Mouse (Mus musculus) hindbrain, embryonic 14.5 days (tissue): Measurements from ENCODE around the gene Ube2s. TPM values are rescaled to one million over a fixed set of nuclear protein-coding genes. Genes with fewer than 3 reads are reported as not detected.
A peak's percentile ranks its signal among the peaks of the same experiment; 100 is the strongest.

ENCODE experiments used
- ATAC-seq: fragments of 200-750 bp; cut with Nextera tagmentation; 2 replicates; pipeline ENCODE4 v1.8.0; 2017; ENCODE audit warnings: moderate number of reproducible peaks, mild to moderate bottlenecking, moderate TSS enrichment, moderate library complexity; ENCODE audit not compliant: low FRiP score
- DNase-seq: peaks from one replicate; pipeline ENCODE4 v3.0.0-alpha.2; 2015; ENCODE audit warnings: low spot score
- H3K27ac ChIP-seq: fragments of 300-500 bp; sonication (generic); 2 replicates; pipeline ENCODE4 v1.5.1; 2014; ENCODE audit warnings: mild to moderate bottlenecking, moderate library complexity
- H3K27me3 ChIP-seq: fragments of 300-500 bp; sonication (generic); 2 replicates; pipeline ENCODE4 v1.6.1; 2014; ENCODE audit warnings: mild to moderate bottlenecking, low read length, mixed read lengths; ENCODE audit not compliant: control insufficient read depth, insufficient read depth
- H3K36me3 ChIP-seq: fragments of 300-500 bp; sonication (generic); replicated peaks from 2 replicates; pipeline ENCODE4 v1.6.1; 2014; ENCODE audit not compliant: control insufficient read depth, insufficient read depth
- H3K4me1 ChIP-seq: fragments of 300-500 bp; sonication (generic); replicated peaks from 2 replicates; pipeline ENCODE4 v1.6.1; 2014; ENCODE audit warnings: antibody characterized with exemption, low read length, mixed read lengths; ENCODE audit not compliant: control insufficient read depth, insufficient read depth
- H3K4me2 ChIP-seq: fragments of 300-500 bp; sonication (generic); replicated peaks from 2 replicates; pipeline ENCODE4 v1.6.1; 2014; ENCODE audit warnings: mild to moderate bottlenecking, moderate library complexity
- H3K4me3 ChIP-seq: fragments of 300-500 bp; sonication (generic); replicated peaks from 2 replicates; pipeline ENCODE4 v1.5.1; 2014; ENCODE audit warnings: mild to moderate bottlenecking, low read length
- H3K9ac ChIP-seq: fragments of 300-500 bp; sonication (generic); 2 replicates; pipeline ENCODE4 v1.6.1; 2014
- H3K9me3 ChIP-seq: fragments of 300-500 bp; sonication (generic); 2 replicates; pipeline ENCODE4 v1.6.1; 2016; ENCODE audit warnings: low read length; ENCODE audit not compliant: control insufficient read depth
- WGBS: fragments of 180-500 bp; shearing (Covaris S2); extraction: QIAGEN DNeasy Blood & Tissue Kit; methylation state at CpG from one replicate; pipeline ENCODE4 v1.1.7; 2014; 5-methylcytosine and 5-hydroxymethylcytosine counted together
- polyA plus RNA-seq: library from polyadenylated mRNA; unstranded; fragments of >200 nt; fragmentation: Nextera tagmentation; extraction: Ambion mirVana; gene quantifications from 2 replicates; pipeline ENCODE4 v1.2.1, GENCODE M21; 2014

Gene Ube2s
- polyA plus RNA-seq, 1 experiment from 2014 or later = 285 TPM

DNA sequence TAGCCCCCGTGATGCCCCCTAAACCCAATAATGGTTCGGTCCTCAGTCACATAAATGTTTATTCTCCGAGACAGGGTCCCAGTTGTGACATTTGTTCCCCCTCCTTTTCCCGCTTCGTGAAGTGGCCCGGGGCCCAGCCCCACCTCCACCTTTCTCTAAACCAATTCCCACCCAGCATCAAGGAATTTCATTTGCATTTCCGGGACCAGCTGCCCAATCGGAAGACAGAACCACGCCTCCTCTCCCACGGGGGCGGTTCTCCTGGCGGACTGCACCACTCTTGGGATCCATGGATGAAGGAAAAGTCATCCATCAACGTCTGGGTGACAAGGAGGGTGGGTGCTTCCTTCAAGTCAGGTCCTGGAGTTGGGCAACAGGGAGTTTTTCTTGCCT, 32.5 kb upstream of the Ube2s start:
- peak overlapping the region; percentile 80 for H3K27ac ChIP-seq
- no peaks in the 10 kb centered on the region for H3K27me3 ChIP-seq
- under 1% methylated on average over 13 of the region's 13 CpGs for WGBS
- H3K9me3 ChIP-seq = no peaks in the 10 kb centered on the region
- DNase-seq (peak; percentile 89), ATAC-seq (peak; percentile 86)
- peak overlapping the region; percentile 64 for H3K4me3 ChIP-seq
- H3K4me1 ChIP-seq = peaks cover 18% of the 10 kb centered on the region
- no peaks in the 10 kb centered on the region for H3K36me3 ChIP-seq
- H3K4me2 ChIP-seq = peak overlapping the region; percentile 65
- peak overlapping the region; percentile 64 for H3K9ac ChIP-seq

DNA sequence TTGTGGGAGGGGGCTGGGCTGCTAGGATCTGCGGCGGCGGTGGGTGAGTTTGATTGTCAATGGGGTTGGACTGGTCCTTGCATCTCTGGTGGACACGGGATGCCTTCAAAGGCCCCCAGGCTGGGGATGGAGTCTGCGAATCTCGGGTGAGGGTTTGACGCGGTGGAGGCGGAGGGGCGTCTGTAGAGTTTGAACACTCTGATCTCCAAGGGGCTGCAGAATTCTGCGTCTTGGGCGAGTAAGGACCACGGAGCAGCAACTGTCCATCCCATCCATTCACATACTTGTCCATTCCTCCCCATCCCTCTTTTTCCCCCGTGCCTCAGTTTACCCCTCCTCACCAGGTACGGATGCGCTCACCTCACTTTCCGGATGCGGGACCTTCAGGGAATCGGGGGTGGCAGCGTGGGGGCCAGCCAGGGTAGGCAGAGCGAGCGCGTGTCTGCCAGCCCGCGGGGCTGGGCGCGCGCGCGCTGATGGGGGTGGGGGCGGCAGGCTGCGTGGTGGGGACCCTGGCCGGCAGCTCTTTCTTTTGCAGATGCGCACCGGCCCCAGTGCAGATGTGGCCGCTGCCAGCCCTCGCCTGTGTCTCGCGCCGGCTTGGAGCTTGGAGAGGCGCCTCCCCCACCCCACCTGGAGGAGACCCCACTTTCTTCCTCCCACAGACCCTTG, 32.0 kb upstream of the Ube2s start, which contains the start of gene Shisa7:
Gene Shisa7 (minus strand): TSS at position 452 of the 672 bp plus-strand sequence.
- Histone ChIP-seq H3K4me2 (peak within 1 kb of the TSS; percentile 65), H3K27me3 (no peaks in the 10 kb centered on the region), H3K9me3 (no peaks in the 10 kb centered on the region), H3K4me3 (peak within 1 kb of the TSS; percentile 64), H3K9ac (peak within 1 kb of the TSS; percentile 64), H3K36me3 (no peaks in the 10 kb centered on the region), H3K27ac (peak within 1 kb of the TSS; percentile 80), H3K4me1 (peaks cover 18% of the 10 kb centered on the region)
- under 1% methylated on average over 41 of the region's 41 CpGs for WGBS
- no peak for DNase-seq
- peak; percentile 78 for ATAC-seq

DNA sequence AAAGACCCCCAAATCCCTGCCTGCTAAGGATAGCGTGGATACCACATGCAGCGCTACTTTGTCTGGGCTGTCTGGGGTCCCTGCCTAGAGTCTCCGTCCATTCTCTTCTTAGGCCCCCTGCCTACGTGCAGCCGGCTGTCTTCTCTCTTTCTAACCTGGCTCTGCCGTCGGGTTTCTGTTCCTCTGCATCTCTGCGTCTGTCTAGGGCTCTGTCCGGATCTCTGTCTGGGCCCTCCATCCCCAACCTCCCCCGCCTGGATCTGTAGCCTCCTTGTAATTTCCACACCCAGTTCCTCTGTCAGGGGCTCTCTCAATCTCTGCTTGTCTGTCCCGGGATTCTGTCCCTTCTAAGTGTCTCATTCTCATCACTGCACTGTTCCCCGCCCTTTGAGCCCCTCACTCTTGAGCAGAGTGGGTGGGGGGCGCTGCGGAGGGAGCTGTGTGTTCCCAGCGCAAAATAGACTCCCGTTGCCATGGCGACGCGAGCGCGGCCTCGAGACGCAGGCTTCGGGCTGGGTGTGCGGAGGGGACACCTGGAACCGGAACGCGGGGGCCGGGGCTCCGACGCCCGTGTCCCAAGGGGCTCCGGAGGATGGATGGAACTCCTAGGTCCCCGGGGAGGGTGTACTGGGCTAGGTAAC, 31.3 kb upstream of the Ube2s start:
- Histone ChIP-seq H3K9ac (peak overlapping the region; percentile 64), H3K4me1 (peaks cover 18% of the 10 kb centered on the region), H3K27me3 (no peaks in the 10 kb centered on the region), H3K4me2 (peak overlapping the region; percentile 65), H3K9me3 (no peaks in the 10 kb centered on the region), H3K4me3 (peak overlapping the region; percentile 64), H3K36me3 (no peaks in the 10 kb centered on the region), H3K27ac (peak overlapping the region; percentile 80)
- ATAC-seq = peak; percentile 53
- peak; percentile 78 for DNase-seq
- 1% methylated on average over 34 of the region's 34 CpGs for WGBS

DNA sequence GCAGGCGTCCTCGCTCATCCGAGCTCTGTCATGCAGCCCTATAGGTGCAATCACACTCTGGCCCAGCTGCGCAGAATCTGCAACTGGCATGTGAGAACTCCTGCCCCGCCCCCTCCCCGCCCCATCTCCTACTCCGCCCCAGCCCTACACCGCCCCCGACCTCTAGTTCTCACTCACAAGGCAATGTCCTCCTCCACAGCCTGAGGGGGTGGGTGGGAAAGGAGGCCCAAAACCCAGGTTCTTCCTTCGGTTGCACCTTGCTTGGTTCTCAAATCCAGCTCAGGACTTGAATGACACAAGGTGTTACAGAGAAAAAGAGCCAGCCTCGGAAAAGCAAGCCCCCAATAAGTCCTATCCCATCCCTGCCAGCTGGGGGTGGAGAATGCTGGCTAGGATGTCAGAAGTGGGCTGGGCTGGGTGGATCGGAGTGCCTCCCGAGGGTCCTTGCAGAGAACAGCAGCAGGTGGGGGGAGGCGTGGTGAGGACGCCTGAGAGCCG, 30.3 kb upstream of the Ube2s start:
- DNase-seq = no peak
- no peaks in the 10 kb centered on the region for H3K27me3 ChIP-seq
- H3K36me3 ChIP-seq = no peaks in the 10 kb centered on the region
- H3K4me1 ChIP-seq = peaks cover 20% of the 10 kb centered on the region
- H3K9me3 ChIP-seq = no peaks in the 10 kb centered on the region
- H3K4me2 ChIP-seq = peak overlapping the region; percentile 65
- peak overlapping the region; percentile 80 for H3K27ac ChIP-seq
- ATAC-seq = peak; percentile 72
- peak overlapping the region; percentile 64 for H3K9ac ChIP-seq
- H3K4me3 ChIP-seq = peak overlapping the region; percentile 64
- under 1% methylated on average over 16 of the region's 16 CpGs for WGBS

DNA sequence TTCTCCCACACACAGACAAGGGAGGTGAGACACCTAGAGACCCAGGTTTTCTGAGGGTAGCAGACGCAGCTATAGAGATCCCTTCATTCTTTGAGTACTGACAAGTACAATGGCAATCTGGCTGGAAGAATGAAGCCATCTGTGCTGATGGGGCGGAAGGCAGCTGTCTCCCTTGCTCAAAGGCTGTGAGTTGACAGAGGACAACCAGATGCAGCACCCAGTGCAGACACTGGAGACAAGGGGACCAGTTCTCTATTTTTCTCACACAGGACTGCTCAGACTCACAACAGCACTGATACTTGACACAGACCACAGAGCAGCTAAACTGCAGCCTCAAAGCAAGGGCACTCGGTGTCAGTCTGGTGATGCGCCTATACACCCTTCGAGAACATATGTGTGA, 29.7 kb upstream of the Ube2s start:
- Histone ChIP-seq H3K4me1 (peaks cover 20% of the 10 kb centered on the region), H3K9me3 (no peaks in the 10 kb centered on the region), H3K27ac (peak overlapping the region; percentile 80), H3K4me3 (peak overlapping the region; percentile 64), H3K4me2 (peak overlapping the region; percentile 65), H3K27me3 (no peaks in the 10 kb centered on the region), H3K36me3 (no peaks in the 10 kb centered on the region), H3K9ac (peak overlapping the region; percentile 64)
- 45% methylated on average over 5 of the region's 5 CpGs for WGBS
- DNase-seq (no peak), ATAC-seq (0 out of 2 replicates have a peak, but pooled peaks have one; percentile 0)

DNA sequence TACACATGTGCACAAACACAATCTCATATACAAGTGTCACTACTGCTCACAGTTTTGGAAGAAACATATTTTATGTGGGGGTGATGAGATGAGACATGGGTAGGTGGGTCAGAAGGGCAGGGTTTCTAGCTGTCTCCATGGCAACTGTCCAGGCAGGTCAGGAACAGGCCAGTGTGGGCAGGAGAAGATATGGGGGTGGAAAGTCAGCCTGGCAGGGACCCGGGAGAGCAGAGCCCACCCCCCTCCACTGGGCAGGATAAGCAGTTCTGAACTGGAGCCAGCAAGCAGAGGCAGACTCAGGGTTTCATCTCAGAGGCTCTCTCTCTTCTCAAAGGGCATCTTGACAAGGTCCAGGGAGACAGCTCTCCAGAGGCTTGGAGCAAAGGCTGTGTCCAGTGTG, 25.2 kb upstream of the Ube2s start:
- peak overlapping the region; percentile 57; the same call in 1 of the 2 replicates for H3K4me3 ChIP-seq
- H3K27ac ChIP-seq = no peak overlapping the region
- H3K27me3 ChIP-seq = peaks cover 6% of the 10 kb centered on the region
- DNase-seq = no peak
- ATAC-seq = no peak
- H3K4me1 ChIP-seq = peaks cover 15% of the 10 kb centered on the region
- H3K4me2 ChIP-seq = no peak overlapping the region; the same call in 1 of the 2 replicates
- H3K9ac ChIP-seq = no peak overlapping the region
- 14% methylated on average over 1 of the region's 1 CpGs for WGBS
- 0 out of 2 replicates have a peak, but pooled peaks cover 8% of the 10 kb centered on the region for H3K36me3 ChIP-seq
- H3K9me3 ChIP-seq = no peaks in the 10 kb centered on the region

DNA sequence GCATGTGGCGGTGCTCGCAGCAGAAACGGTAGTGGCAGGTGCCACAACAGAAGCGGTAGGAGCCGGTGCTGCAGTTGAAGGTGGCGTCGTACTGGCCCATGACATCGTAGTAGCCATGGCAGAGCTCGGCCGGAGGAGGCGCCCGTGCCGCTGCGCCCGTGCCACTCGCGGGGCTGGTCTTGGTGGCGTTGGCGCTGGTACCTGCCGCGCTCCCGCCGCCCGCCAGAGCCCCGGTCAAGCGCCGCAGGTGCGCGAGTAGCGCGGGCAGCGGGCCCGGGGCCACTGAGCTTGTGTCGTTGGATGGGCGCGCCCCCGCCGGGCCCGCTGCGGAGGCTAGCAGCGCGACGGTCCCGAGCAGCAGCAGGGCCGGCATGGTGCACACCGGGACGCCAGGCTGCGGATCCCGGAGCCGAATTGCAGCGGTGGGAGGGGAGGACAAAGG, 24.0 kb upstream of the Ube2s start:
- H3K9me3 ChIP-seq = no peaks in the 10 kb centered on the region
- ATAC-seq (peak; percentile 91), DNase-seq (peak; percentile 71)
- H3K4me3 ChIP-seq = peak overlapping the region; percentile 57
- peaks cover 8% of the 10 kb centered on the region; the same call in 1 of the 2 replicates for H3K36me3 ChIP-seq
- H3K4me1 ChIP-seq = 0 out of 2 replicates have a peak, but pooled peaks cover 3% of the 10 kb centered on the region
- H3K27ac ChIP-seq = peak overlapping the region; percentile 93
- H3K4me2 ChIP-seq = peak overlapping the region; percentile 84
- H3K27me3 ChIP-seq = peaks cover 13% of the 10 kb centered on the region
- WGBS = under 1% methylated on average over 51 of the region's 51 CpGs
- H3K9ac ChIP-seq = peak overlapping the region; percentile 80

DNA sequence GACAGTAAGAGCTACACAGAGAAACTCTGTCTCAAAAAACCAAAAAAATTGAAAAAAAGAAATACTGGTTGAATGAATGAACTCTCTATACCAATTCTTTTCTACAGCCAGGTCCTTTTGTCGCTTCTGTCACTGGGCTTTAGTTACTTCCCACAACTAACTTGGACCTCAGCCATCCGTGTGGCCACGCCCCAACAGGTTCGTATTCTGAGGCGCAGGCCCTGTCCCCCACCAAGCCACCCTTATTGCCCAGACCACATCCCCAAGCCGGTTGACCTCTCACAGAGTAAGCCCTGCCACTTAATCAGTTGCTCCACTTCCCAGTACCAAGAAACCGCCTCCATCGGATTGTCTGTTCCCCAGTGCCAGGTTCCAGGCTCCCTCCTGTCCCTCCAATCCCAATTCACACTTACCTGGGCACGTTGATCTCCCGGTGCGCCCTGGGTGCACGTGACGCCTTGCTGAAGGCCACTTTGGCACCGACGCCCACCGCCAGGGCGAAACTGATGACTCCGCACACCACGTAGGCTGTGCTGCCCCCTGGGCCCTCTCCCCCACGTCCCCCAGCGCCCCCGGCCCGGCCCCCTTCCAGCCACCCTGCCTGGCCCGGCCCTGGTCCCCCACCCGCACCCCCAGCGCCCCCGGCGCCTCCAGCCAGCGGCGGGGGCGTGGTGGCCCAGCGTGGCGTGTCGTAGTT, 23.4 kb upstream of the Ube2s start:
- H3K27me3 ChIP-seq = peaks cover 13% of the 10 kb centered on the region
- H3K9ac ChIP-seq = peak overlapping the region; percentile 80
- H3K4me2 ChIP-seq = peak overlapping the region; percentile 84
- 3% methylated on average over 33 of the region's 34 CpGs for WGBS
- peaks cover 8% of the 10 kb centered on the region; the same call in 1 of the 2 replicates for H3K36me3 ChIP-seq
- peak overlapping the region; percentile 57 for H3K4me3 ChIP-seq
- H3K27ac ChIP-seq = peak overlapping the region; percentile 93
- no peaks in the 10 kb centered on the region for H3K9me3 ChIP-seq
- ATAC-seq (peak; percentile 64), DNase-seq (no peak)
- 0 out of 2 replicates have a peak, but pooled peaks cover 3% of the 10 kb centered on the region for H3K4me1 ChIP-seq

DNA sequence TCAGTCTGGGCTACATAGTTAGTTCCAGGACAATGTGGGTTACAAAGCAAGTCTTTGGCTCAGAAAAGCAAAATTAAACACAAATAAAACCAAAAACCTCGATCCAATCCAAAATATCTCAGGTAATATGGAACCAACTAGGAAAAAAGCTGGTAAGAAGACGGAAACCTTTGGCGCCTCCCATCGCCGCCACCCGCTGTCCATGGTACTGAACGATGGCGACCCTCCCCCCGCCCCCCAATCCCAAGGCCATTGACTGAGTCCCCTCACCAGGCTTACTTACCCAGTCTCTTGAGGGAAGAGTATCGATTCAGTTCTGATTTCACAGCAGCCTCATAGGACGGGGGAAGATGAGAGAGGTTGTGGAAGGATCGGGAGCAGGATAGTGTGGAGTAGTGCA, 18.1 kb upstream of the Ube2s start:
- H3K27me3 ChIP-seq = peaks cover 13% of the 10 kb centered on the region
- ATAC-seq (no peak), DNase-seq (no peak)
- no peaks in the 10 kb centered on the region for H3K9me3 ChIP-seq
- no peak overlapping the region for H3K4me3 ChIP-seq
- no peak overlapping the region for H3K27ac ChIP-seq
- no peak overlapping the region for H3K4me2 ChIP-seq
- no peak overlapping the region for H3K9ac ChIP-seq
- H3K4me1 ChIP-seq = no peaks in the 10 kb centered on the region
- 9% methylated on average over 12 of the region's 12 CpGs for WGBS
- H3K36me3 ChIP-seq = peaks cover 43% of the 10 kb centered on the region
